Mouse (Mus musculus) adrenal gland, adult 18-20 months (tissue): ENCODE data around the gene Dnase1l2. TPM values are rescaled to one million over a fixed set of nuclear protein-coding genes. Genes with fewer than 3 reads are reported as not detected.

Experiments
- total RNA-seq, 2 experiments: library from RNA; stranded (reverse); gene quantifications; 1 replicate in 1 of 2; 2 replicates in 1 of 2; pipeline ENCODE4 v1.2.3; 2021

The Dnase1l2 gene
- total RNA-seq, 2 experiments from 2014 or later: 2.8 to 4.0 TPM

Other genes starting within 250 kb of the Dnase1l2 start
- 10 to 100 TPM; 11.0 to 14.3 TPM for gene Tbc1d24, start 237.5 kb downstream of the Dnase1l2 start, total RNA-seq
- 1 to 10 TPM; 1.5 to 2.1 TPM for gene Ntn3, start 233.6 kb downstream of the Dnase1l2 start, total RNA-seq
- gene Tedc2, start 222.3 kb downstream of the Dnase1l2 start, total RNA-seq: 1 to 10 TPM; 3.5 to 7.1 TPM
- 1 to 10 TPM; 2.2 to 2.3 TPM for gene Ccnf, start 191.6 kb downstream of the Dnase1l2 start, total RNA-seq
- gene Abca17, start 92.0 kb downstream of the Dnase1l2 start, total RNA-seq: under 1 TPM in 1 of 2 experiments, not detected in 1; 0.10 TPM
- 10 to 100 TPM; 23.2 to 27.7 TPM for gene Abca3, start 91.2 kb downstream of the Dnase1l2 start, total RNA-seq
- gene Rnps1, start 28.5 kb downstream of the Dnase1l2 start, total RNA-seq: 10 to 100 TPM; 61.1 to 82.0 TPM
- gene Eci1, start 16.5 kb downstream of the Dnase1l2 start, total RNA-seq: 100 to 1,000 TPM; 249 to 330 TPM
- 10 to 100 TPM; 21.9 to 23.1 TPM for gene E4f1, start 27.2 kb upstream of the Dnase1l2 start, total RNA-seq
- 10 to 100 TPM; 85.8 to 86.4 TPM for gene Pgp, start 27.3 kb upstream of the Dnase1l2 start, total RNA-seq
- gene Bricd5, start 30.8 kb upstream of the Dnase1l2 start, total RNA-seq: under 1 TPM; 0.42 to 0.53 TPM
- gene Mlst8, start 36.0 kb upstream of the Dnase1l2 start, total RNA-seq: 10 to 100 TPM; 24.6 to 26.5 TPM
- 10 to 100 TPM; 16.0 to 31.5 TPM for gene Caskin1, start 45.5 kb upstream of the Dnase1l2 start, total RNA-seq
- 100 to 1,000 TPM; 101 to 105 TPM for gene Traf7, start 84.8 kb upstream of the Dnase1l2 start, total RNA-seq
- gene Rab26, start 91.1 kb upstream of the Dnase1l2 start, total RNA-seq: 1 to 10 TPM; 1.5 to 2.0 TPM
- 10 to 100 TPM; 37.9 to 38.2 TPM for gene Pkd1, start 106.7 kb upstream of the Dnase1l2 start, total RNA-seq
- gene Tsc2, start 189.5 kb upstream of the Dnase1l2 start, total RNA-seq: 100 to 1,000 TPM in 1 of 2 experiments, 10 to 100 TPM in 1; 93.3 to 111 TPM
- gene Nthl1, start 189.6 kb upstream of the Dnase1l2 start, total RNA-seq: 1 to 10 TPM; 7.3 to 8.0 TPM
- gene Slc9a3r2, start 207.2 kb upstream of the Dnase1l2 start, total RNA-seq: 10 to 100 TPM; 62.0 to 90.2 TPM
- gene Npw, start 215.4 kb upstream of the Dnase1l2 start, total RNA-seq: not detected
- 10 to 100 TPM; 50.0 to 55.7 TPM for gene Zfp598, start 226.6 kb upstream of the Dnase1l2 start, total RNA-seq
- gene Syngr3, start 246.8 kb upstream of the Dnase1l2 start, total RNA-seq: 1 to 10 TPM; 2.2 to 3.3 TPM